Mouse (Mus musculus) intestine, postnatal 0 days (tissue): ENCODE data around the gene Ddx4. TPM values are rescaled to one million over a fixed set of nuclear protein-coding genes. Genes with fewer than 3 reads are reported as not detected.
"Not testable (repeated sequence)": the region's sequence is repeated elsewhere in the genome, so short reads cannot be mapped to it uniquely, and the experiment has no call there.

ENCODE experiments used
- ATAC-seq: fragments of 200-750 bp; cut with Nextera tagmentation; 2 replicates; pipeline ENCODE4 v1.8.0; 2017; ENCODE audit warnings: mild to moderate bottlenecking, moderate TSS enrichment, moderate library complexity
- H3K27ac ChIP-seq: fragments of 300-500 bp; sonication (generic); 2 replicates; pipeline ENCODE4 v1.5.1; 2014; ENCODE audit warnings: mild to moderate bottlenecking, low read depth, low read length, moderate library complexity
- H3K27me3 ChIP-seq: fragments of 300-500 bp; sonication (generic); replicated peaks from 2 replicates; pipeline ENCODE4 v1.6.1; 2014; ENCODE audit warnings: low read length, mixed read lengths; ENCODE audit not compliant: control insufficient read depth, insufficient read depth
- H3K36me3 ChIP-seq: fragments of 300-500 bp; sonication (generic); 2 replicates; pipeline ENCODE4 v1.6.1; 2014; ENCODE audit warnings: mild to moderate bottlenecking, moderate library complexity; ENCODE audit not compliant: control insufficient read depth, insufficient read depth
- H3K4me1 ChIP-seq: fragments of 300-500 bp; sonication (generic); replicated peaks from 2 replicates; pipeline ENCODE4 v1.6.1; 2014; ENCODE audit warnings: antibody characterized with exemption, low read length, mixed read lengths; ENCODE audit not compliant: control insufficient read depth, insufficient read depth
- H3K4me2 ChIP-seq: fragments of 300-500 bp; sonication (generic); replicated peaks from 2 replicates; pipeline ENCODE4 v1.6.1; 2014; ENCODE audit warnings: low read depth, mild to moderate bottlenecking, moderate library complexity
- H3K4me3 ChIP-seq: fragments of 300-500 bp; sonication (generic); 2 replicates; pipeline ENCODE4 v1.5.1; 2014; ENCODE audit warnings: low read depth, low read length
- H3K9ac ChIP-seq: fragments of 300-500 bp; sonication (generic); 2 replicates; pipeline ENCODE4 v1.6.1; 2014; ENCODE audit warnings: mild to moderate bottlenecking, low read depth, low read length
- H3K9me3 ChIP-seq: fragments of 300-500 bp; sonication (generic); 2 replicates; pipeline ENCODE4 v1.6.1; 2016; ENCODE audit warnings: mixed run types; ENCODE audit not compliant: control insufficient read depth
- CTCF ChIP-seq: sonication (generic); IDR thresholded peaks from 2 replicates; pipeline ENCODE4 v1.5.1; 2016; ENCODE audit warnings: low read depth, mild to moderate bottlenecking, control low read depth, antibody characterized with exemption, moderate library complexity
- WGBS: fragments of 180-500 bp; shearing (Covaris S2); extraction: QIAGEN DNeasy Blood & Tissue Kit; methylation state at CpG from one replicate; pipeline ENCODE4 v1.1.7; 2014; 5-methylcytosine and 5-hydroxymethylcytosine counted together
- polyA plus RNA-seq: library from polyadenylated mRNA; unstranded; fragments of >200 nt; fragmentation: Nextera tagmentation; extraction: Ambion mirVana; gene quantifications from 2 replicates; pipeline ENCODE4 v1.2.1, GENCODE M21; 2015

Ddx4 gene
- polyA plus RNA-seq, 1 experiment from 2014 or later, result 0.25 TPM

GRCm38 (mm10) chr13:112590254-112590653 lies 62.0 kb downstream of the Ddx4 start:
- H3K36me3 ChIP-seq, result no peaks in the 10 kb centered on the region
- H3K4me2 ChIP-seq, result no peak overlapping the region
- no peaks in the 10 kb centered on the region for H3K4me1 ChIP-seq
- no peaks in the 10 kb centered on the region for H3K27me3 ChIP-seq
- no peak overlapping the region for H3K9ac ChIP-seq
- TF ChIP-seq CTCF, result no peak
- ATAC-seq, result no peak
- H3K9me3 ChIP-seq, result no peaks in the 10 kb centered on the region
- WGBS, result 43% methylated on average over 2 of the region's 2 CpGs
- no peak overlapping the region for H3K4me3 ChIP-seq
- no peak overlapping the region for H3K27ac ChIP-seq

- Histone ChIP-seq H3K27me3 (no peaks in the 10 kb centered on the region), H3K4me2 (no peak overlapping the region), H3K27ac (no peak overlapping the region), H3K4me1 (no peaks in the 10 kb centered on the region), H3K9ac (no peak overlapping the region), H3K36me3 (no peaks in the 10 kb centered on the region), H3K4me3 (no peak overlapping the region), H3K9me3 (no peaks in the 10 kb centered on the region)
- no peak for TF ChIP-seq CTCF
- no peak for ATAC-seq
Measured at GRCm38 (mm10) chr13:112589625-112590024, 62.6 kb downstream of the Ddx4 start.

- no peak overlapping the region for H3K9ac ChIP-seq
- no peak overlapping the region for H3K4me3 ChIP-seq
- no peak for ATAC-seq
- H3K4me1 ChIP-seq, result no peaks in the 10 kb centered on the region
- no peak for TF ChIP-seq CTCF
- no peaks in the 10 kb centered on the region for H3K9me3 ChIP-seq
- no peaks in the 10 kb centered on the region for H3K27me3 ChIP-seq
- 52% methylated on average over 7 of the region's 7 CpGs for WGBS
- H3K36me3 ChIP-seq, result no peaks in the 10 kb centered on the region
- no peak overlapping the region for H3K27ac ChIP-seq
- no peak overlapping the region for H3K4me2 ChIP-seq
Measured at GRCm38 (mm10) chr13:112584556-112585237, 67.6 kb downstream of the Ddx4 start.

- H3K4me1 ChIP-seq, result no peaks in the 10 kb centered on the region
- WGBS, result 79% methylated on average over 8 of the region's 8 CpGs
- TF ChIP-seq CTCF, result no peak
Measured at GRCm38 (mm10) chr13:112582291-112582690, 70.0 kb downstream of the Ddx4 start.

GRCm38 (mm10) chr13:112581796-112582195 lies 70.5 kb downstream of the Ddx4 start:
- H3K4me3 ChIP-seq, result no peak overlapping the region
- TF ChIP-seq CTCF, result no peak
- no peaks in the 10 kb centered on the region for H3K9me3 ChIP-seq
- no peaks in the 10 kb centered on the region for H3K36me3 ChIP-seq
- H3K27ac ChIP-seq, result no peak overlapping the region
- no peaks in the 10 kb centered on the region for H3K4me1 ChIP-seq
- no peaks in the 10 kb centered on the region for H3K27me3 ChIP-seq
- H3K4me2 ChIP-seq, result no peak overlapping the region
- H3K9ac ChIP-seq, result no peak overlapping the region
- no peak for ATAC-seq
- 91% methylated on average over 3 of the region's 3 CpGs for WGBS

More at GRCm38 (mm10) chr13:112582291-112582690, 70.0 kb downstream of the Ddx4 start:
- Histone ChIP-seq H3K4me3 (no peak overlapping the region), H3K4me2 (no peak overlapping the region), H3K27ac (no peak overlapping the region), H3K9me3 (no peaks in the 10 kb centered on the region), H3K36me3 (no peaks in the 10 kb centered on the region), H3K9ac (no peak overlapping the region), H3K27me3 (no peaks in the 10 kb centered on the region)
- ATAC-seq, result no peak

GRCm38 (mm10) chr13:112580590-112581320 lies 71.5 kb downstream of the Ddx4 start:
- Histone ChIP-seq H3K27ac (no peak overlapping the region), H3K36me3 (no peaks in the 10 kb centered on the region), H3K27me3 (no peaks in the 10 kb centered on the region), H3K9ac (no peak overlapping the region), H3K4me2 (no peak overlapping the region), H3K4me1 (no peaks in the 10 kb centered on the region), H3K4me3 (no peak overlapping the region), H3K9me3 (no peaks in the 10 kb centered on the region)
- 38% methylated on average over 11 of the region's 11 CpGs for WGBS
- no peak for TF ChIP-seq CTCF
- ATAC-seq, result no peak

- 76% methylated on average over 11 of the region's 11 CpGs for WGBS
- not testable (repeated sequence) for ATAC-seq, H3K9me3 ChIP-seq, H3K27me3 ChIP-seq, H3K36me3 ChIP-seq, H3K4me2 ChIP-seq, H3K9ac ChIP-seq, H3K4me1 ChIP-seq, H3K4me3 ChIP-seq, H3K27ac ChIP-seq
Measured at GRCm38 (mm10) chr13:112578041-112578440, 74.2 kb downstream of the Ddx4 start.
